Mouse (Mus musculus) cerebellum, adult 8-10 months (tissue): Measurements from ENCODE around the gene Krtap14.

Source experiments
- DNase-seq: peaks from one replicate; pipeline ENCODE4 v3.0.0; 2022

Gene Krtap14

DNA sequence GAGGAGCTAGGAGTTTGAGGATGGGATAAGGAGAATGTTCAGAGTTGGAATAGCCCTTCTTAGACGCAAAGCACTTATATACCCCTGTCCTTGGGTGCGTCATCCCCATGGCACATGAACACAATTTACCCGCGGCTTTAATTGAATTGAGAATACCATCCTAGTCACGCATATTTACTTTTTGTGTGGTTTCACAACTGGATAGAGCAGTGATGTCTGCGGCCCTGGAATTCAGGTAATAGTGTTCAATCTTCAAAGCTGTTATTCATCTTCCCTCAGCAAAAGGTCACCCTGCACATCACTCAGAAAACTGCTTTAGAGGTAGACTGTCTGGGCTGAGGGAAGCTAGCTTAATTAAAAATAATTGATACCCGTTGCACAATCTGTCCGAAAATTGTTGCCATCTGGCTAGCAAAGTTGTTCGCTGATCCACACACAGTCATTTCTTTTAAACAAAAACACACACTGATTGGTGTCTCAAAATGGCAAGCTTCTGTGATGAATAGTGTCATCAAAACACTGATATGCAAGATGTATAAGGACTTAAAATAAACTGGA is at the start of gene Krtap14:
Gene Krtap14 (minus strand): TSS at position 51 of the 558 bp plus-strand sequence.
- no peak for DNase-seq

DNA sequence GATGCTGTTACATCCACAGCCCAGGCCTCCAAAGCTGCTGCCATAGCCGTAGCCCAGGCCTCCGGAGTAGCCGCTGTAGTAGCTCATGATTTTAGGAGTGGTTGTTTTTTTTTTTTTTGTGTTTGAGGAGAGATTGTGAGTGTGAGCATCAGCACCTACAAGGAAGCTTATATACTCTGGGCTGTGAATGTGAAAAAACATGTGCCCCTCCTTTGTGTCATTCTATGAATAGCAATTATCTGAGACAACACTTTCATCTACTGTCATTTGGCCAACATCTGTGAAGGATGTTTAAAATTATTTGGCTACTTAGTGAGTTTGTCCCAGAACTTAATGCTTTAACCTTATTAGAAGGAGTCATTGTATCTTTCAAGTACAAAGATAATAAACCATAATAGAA is 48.2 kb upstream of the Krtap14 start, which contains the start of gene Krtap19-2:
Gene Krtap19-2 (minus strand): TSS at position 101 of the 400 bp plus-strand sequence.
- no peak for DNase-seq

DNA sequence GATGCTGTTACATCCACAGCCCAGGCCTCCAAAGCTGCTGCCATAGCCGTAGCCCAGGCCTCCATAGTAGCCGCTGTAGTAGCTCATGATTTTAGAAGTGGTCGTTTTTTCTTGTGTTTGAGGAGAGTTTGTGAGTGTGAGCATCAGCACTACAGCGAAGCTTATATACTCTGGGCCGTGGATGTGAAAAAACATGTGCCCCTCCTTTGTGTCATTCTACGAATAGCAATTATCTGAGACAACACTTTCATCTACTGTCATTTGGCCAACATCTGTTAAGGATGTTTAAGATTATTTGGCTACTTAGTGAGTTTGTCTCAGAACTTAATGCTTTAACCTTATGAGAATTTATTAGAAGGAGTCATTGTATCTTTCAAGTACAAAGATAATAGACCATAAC is 43.4 kb upstream of the Krtap14 start, which contains the start of gene Krtap19-1:
Gene Krtap19-1 (minus strand): TSS at position 101 of the 400 bp plus-strand sequence.
- no peak for DNase-seq

DNA sequence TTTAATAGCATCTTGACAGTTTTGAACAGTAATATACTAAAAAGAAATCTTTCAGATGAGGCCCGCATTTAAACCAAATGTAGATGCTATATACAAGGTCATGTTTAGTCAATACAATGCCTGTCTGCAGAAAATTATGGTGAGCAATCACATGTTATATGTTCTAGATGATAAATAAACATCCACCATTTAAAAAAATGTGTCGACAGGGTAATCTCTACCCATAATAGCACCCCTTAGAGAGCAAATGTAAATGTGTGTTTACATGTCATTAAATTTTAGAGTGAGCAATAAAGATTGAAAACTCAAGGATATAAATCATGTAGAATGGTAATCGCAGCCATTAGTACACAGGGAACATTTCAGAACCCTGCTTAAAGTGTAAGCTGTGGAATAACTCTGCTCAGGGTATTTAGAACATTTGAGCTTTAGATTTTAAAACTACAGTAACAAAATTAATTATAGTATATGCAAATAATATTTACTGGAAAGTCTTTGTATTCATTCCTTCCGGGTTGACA is 39.0 kb upstream of the Krtap14 start:
- no peak for DNase-seq

DNA sequence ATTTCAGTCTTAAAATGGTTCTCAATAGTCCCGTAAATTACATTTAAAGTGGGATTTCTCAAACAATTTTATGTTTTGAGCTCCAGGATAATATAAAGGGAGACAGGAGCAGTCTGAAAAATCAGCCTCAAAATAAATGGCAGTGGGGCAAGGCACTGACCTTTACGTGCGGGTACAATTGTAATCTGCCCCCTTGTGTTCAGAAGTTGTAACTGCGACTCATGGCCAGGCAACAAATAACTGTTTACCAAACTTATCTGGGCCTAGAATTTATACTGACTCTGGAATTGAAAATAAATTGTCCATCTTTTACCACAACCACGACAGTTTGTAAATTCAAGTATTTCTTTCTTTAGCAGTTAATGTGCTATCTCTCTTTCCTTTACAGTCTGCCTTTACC is 25.5 kb upstream of the Krtap14 start:
- peak; percentile 7 for DNase-seq

DNA sequence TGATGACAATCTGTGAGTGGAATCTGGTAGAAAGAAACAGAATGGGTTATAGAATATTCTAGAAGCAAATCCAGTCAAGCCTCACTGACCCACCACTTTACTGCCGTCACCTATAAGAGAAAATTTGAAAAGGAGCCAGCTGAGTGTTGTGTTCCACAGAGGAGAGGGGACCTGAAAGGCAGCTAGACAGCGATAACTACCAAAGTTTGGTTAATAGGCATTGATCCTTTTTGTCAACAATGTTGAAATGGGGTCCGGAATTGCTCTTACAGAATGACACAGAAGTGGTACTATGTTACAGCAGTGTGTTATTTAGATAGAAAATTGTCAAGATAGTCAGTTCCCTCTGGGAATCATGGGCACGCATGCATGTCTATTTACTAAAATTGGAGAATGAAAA is 22.6 kb upstream of the Krtap14 start:
- DNase-seq = no peak

DNA sequence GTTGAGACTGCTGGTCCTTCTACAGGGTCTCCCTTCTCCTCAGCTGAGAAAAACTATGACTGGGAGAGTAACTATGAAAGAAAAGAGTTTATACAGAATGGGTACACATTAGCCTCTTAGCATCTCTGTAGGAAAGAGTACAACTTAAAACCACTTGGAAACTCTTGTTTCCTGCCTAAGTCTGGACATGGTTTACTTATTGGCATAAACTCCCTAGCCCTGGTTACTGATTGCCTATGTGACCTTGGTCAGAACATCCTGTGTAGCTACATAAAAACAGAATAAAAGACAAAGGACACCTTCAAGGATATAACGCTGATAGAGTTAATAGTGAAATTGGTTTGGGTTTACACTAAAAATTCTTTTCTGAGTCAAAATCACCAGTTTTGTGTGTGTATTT is 21.4 kb upstream of the Krtap14 start:
- no peak for DNase-seq

DNA sequence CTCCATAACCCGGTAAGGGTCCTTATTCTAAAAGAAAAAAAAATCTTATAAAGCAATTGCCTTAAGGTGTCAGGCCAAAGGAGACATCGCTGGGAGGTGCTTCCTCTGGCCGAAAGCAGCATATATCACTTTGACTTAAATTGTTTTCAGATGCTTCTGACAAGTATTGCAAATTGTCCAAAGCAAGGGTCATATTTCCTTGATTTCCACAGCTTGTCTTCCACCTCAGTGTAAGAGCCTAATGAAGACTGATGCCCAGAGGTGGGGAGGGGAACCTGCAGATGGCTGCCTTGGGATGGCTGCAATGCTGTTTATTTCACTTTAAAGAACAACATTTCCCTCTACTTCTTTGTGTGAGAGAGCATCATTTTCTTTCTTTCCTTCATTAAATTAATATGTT is 1.0 kb upstream of the Krtap14 start:
- no peak for DNase-seq

DNA sequence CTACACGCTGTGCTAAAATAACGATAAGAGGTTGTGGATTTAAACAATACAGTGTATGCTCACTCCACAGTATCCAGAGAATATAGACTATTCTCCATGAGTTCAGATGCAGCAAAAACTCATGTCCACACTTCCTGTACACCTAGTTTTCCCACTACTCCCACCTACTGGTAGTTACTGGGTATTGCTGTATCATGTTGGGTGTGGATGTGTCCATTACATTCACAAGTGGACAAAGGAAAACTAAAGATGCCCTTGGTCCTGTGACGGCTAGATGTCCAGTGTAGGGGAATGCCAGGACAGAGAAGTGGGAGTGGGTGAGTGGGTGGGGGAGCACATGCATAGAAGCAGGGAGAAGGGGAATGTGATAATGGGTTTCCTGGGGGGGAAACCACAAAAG is 2.2 kb downstream of the Krtap14 start:
- no peak for DNase-seq

DNA sequence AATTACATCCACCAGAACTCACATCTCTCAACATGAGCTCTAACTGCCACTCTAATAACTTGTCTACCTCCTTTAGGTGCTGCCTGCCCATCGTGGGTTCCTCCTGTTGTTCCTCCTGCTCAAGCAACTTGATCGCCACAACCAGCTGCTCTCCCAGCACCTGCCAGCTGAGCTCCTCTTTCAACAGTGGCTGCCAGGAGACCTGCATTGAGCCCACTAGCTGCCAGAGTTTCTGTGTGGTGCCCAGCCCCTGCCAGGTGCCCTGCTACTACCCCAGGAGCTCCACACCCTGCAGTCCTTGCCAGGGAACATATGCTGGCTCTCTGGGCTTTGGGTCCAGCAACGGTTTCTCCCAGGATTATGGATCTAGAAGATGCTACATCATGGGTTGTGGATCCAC is 5.9 kb downstream of the Krtap14 start, which contains the start of gene Krtap15:
Gene Krtap15 (plus strand): TSS at position 150 of the 400 bp plus-strand sequence.
- DNase-seq = no peak

DNA sequence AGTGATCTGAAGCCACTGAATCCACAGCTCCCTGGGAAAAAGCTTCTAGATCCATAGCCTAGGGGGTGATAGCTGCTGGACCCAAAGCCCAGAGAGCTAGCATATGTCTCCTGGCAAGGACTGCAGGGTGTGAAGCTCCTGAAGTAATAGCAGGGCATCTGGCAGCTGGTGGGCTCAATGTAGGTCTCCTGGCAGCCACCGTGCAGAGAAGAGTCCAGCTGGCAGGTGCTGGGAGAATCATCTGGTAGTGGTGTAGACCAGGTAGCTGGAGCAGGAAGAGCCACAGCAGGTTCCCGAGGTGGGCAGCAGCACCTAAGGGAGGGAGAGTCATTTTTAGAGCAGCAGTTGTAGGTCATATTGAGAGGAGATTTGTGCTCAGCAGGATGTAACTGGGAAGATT is 14.1 kb downstream of the Krtap14 start, which contains the start of gene Gm20741:
Gene Gm20741 (minus strand): TSS at position 394 of the 400 bp plus-strand sequence.
- DNase-seq = peak; percentile 40

DNA sequence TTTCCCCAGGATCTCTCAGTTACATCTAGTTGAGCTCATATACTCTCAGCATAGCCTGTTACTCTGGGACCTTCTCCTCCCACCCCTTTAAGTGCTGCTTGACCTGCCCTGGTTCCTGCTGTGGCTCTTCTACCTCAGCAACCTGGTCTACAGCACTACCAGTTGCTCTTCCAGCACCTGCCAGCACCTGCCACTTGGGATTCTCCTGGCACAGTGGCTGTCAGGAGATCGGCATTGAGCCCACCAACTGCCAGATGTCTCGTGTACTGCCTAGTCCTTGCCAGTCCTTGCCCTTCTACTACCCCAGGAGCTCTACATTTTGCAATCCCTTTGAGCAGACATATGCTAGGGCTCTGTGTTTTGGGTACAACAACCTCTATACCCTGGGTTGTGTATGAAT is 39.2 kb downstream of the Krtap14 start:
- DNase-seq = no peak

DNA sequence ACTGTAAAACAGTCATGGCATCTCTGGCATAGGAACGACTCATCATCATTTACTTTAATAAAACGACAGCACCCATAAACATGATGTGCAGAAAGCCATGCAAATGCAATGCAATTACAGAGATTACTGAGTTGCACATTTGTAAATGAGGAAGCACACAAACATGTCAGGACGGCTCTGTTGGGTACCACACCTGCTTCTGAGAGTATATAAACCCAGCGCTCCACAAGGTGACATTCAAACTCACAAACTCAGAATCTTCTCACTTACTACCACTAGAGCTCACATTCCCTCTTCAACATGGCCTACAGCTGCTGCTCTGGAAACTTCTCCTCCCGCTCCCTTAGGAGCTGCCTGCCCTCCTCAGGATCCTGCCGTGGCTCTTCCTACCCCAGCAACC is 48.3 kb downstream of the Krtap14 start, which contains the start of gene Gm5965:
Gene Gm5965 (plus strand): TSS at position 301 of the 400 bp plus-strand sequence.
- DNase-seq = no peak

DNA sequence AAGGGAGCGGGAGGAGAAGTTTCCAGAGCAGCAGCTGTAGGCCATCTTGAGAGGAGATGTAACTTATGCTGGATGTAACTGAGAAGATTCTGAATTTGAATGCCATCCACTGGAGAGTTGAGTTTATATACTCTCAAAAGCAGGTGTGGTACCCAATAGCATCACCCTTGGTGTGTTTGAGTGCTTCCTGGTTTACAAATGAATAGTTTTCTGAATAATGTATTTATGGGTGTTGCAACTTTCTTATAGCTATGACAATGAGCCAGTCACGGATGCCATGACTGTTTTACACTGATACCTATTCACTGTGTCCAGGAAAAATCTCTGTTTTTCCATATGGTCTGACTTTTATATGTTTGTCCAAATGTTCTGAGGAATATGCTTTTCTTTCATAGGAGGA is 51.8 kb downstream of the Krtap14 start, which contains the start of gene 2310057N15Rik:
Gene 2310057N15Rik (minus strand): TSS at position 101 of the 400 bp plus-strand sequence.
- no peak for DNase-seq
